Mouse (Mus musculus): ENCODE measurements around the gene Tbca. TPM values are rescaled to one million over a fixed set of nuclear protein-coding genes. Genes with fewer than 3 reads are reported as not detected.

Tbca gene
- polyA plus RNA-seq, 1 experiment, result 204 TPM

GRCm38 (mm10) chr13:94869541-94869940 is 80.8 kb downstream of the Tbca start:
- no peak overlapping the region for H3K27ac ChIP-seq (ENCODE audit: insufficient read depth, low read depth, low read length)
- no peak overlapping the region for H3K4me3 ChIP-seq (ENCODE audit: insufficient read depth, low read length)
- TF ChIP-seq CTCF (IDR thresholded peaks at IDR 0.05; ENCODE audit: low read depth, low read length), result no peak
- no peak for TF ChIP-seq POLR2A (IDR thresholded peaks at IDR 0.05; ENCODE audit: borderline replicate concordance, low read depth, low read length)
- H3K4me1 ChIP-seq (ENCODE audit: control insufficient read depth, insufficient read depth, low read length), result peaks cover 3% of the 10 kb centered on the region; the same call in 1 of the 2 replicates

GRCm38 (mm10) chr13:94870071-94870460 is 81.4 kb downstream of the Tbca start:
- H3K4me1 ChIP-seq (ENCODE audit: control insufficient read depth, insufficient read depth, low read length), result peaks cover 3% of the 10 kb centered on the region; the same call in 1 of the 2 replicates
- no peak overlapping the region for H3K4me3 ChIP-seq (ENCODE audit: insufficient read depth, low read length)
- no peak overlapping the region for H3K27ac ChIP-seq (ENCODE audit: insufficient read depth, low read depth, low read length)
- TF ChIP-seq CTCF (IDR thresholded peaks at IDR 0.05; ENCODE audit: low read depth, low read length) (no peak), POLR2A (IDR thresholded peaks at IDR 0.05; ENCODE audit: borderline replicate concordance, low read depth, low read length) (no peak)

GRCm38 (mm10) chr13:94870461-94871186 is 81.9 kb downstream of the Tbca start:
- H3K4me1 ChIP-seq (ENCODE audit: control insufficient read depth, insufficient read depth, low read length), result peaks cover 3% of the 10 kb centered on the region; the same call in 1 of the 2 replicates
- H3K27ac ChIP-seq (ENCODE audit: insufficient read depth, low read depth, low read length), result no peak overlapping the region
- no peak overlapping the region for H3K4me3 ChIP-seq (ENCODE audit: insufficient read depth, low read length)
- no peak for TF ChIP-seq CTCF (IDR thresholded peaks at IDR 0.05; ENCODE audit: low read depth, low read length)
- TF ChIP-seq POLR2A (IDR thresholded peaks at IDR 0.05; ENCODE audit: borderline replicate concordance, low read depth, low read length), result no peak

- H3K4me3 ChIP-seq (ENCODE audit: insufficient read depth, low read length), result no peak overlapping the region
- H3K27ac ChIP-seq (ENCODE audit: insufficient read depth, low read depth, low read length), result no peak overlapping the region
- TF ChIP-seq POLR2A (IDR thresholded peaks at IDR 0.05; ENCODE audit: borderline replicate concordance, low read depth, low read length) (no peak), CTCF (IDR thresholded peaks at IDR 0.05; ENCODE audit: low read depth, low read length) (no peak)
- H3K4me1 ChIP-seq (ENCODE audit: control insufficient read depth, insufficient read depth, low read length), result peaks cover 3% of the 10 kb centered on the region; the same call in 1 of the 2 replicates
These were observed 83.2 kb downstream of the Tbca start for GRCm38 (mm10) chr13:94871806-94872320.

GRCm38 (mm10) chr13:94872439-94872838 is 83.7 kb downstream of the Tbca start:
- peaks cover 3% of the 10 kb centered on the region; the same call in 1 of the 2 replicates for H3K4me1 ChIP-seq (ENCODE audit: control insufficient read depth, insufficient read depth, low read length)
- no peak overlapping the region for H3K4me3 ChIP-seq (ENCODE audit: insufficient read depth, low read length)
- no peak for TF ChIP-seq POLR2A (IDR thresholded peaks at IDR 0.05; ENCODE audit: borderline replicate concordance, low read depth, low read length)
- TF ChIP-seq CTCF (IDR thresholded peaks at IDR 0.05; ENCODE audit: low read depth, low read length), result no peak
- H3K27ac ChIP-seq (ENCODE audit: insufficient read depth, low read depth, low read length), result no peak overlapping the region

- TF ChIP-seq CTCF (IDR thresholded peaks at IDR 0.05; ENCODE audit: low read depth, low read length) (no peak), POLR2A (IDR thresholded peaks at IDR 0.05; ENCODE audit: borderline replicate concordance, low read depth, low read length) (no peak)
- Histone ChIP-seq H3K4me1 (ENCODE audit: control insufficient read depth, insufficient read depth, low read length) (peaks cover 1% of the 10 kb centered on the region; the same call in 1 of the 2 replicates), H3K4me3 (ENCODE audit: insufficient read depth, low read length) (no peak overlapping the region), H3K27ac (ENCODE audit: insufficient read depth, low read depth, low read length) (no peak overlapping the region)
These were observed 84.7 kb downstream of the Tbca start for GRCm38 (mm10) chr13:94873111-94874038.

GRCm38 (mm10) chr13:94874039-94874425 is 85.3 kb downstream of the Tbca start:
- Histone ChIP-seq H3K4me3 (ENCODE audit: insufficient read depth, low read length) (no peak overlapping the region), H3K27ac (ENCODE audit: insufficient read depth, low read depth, low read length) (no peak overlapping the region), H3K4me1 (ENCODE audit: control insufficient read depth, insufficient read depth, low read length) (no peaks in the 10 kb centered on the region)
- TF ChIP-seq CTCF (IDR thresholded peaks at IDR 0.05; ENCODE audit: low read depth, low read length) (no peak), POLR2A (IDR thresholded peaks at IDR 0.05; ENCODE audit: borderline replicate concordance, low read depth, low read length) (no peak)

GRCm38 (mm10) chr13:94874656-94875395 is 86.1 kb downstream of the Tbca start:
- H3K4me1 ChIP-seq (ENCODE audit: control insufficient read depth, insufficient read depth, low read length), result no peaks in the 10 kb centered on the region

GRCm38 (mm10) chr13:94875396-94875880 is 86.7 kb downstream of the Tbca start, which contains the start of gene Otp:
Gene Otp (plus strand): TSS chr13:94875602.
- TF ChIP-seq CTCF (IDR thresholded peaks at IDR 0.05; ENCODE audit: low read depth, low read length) (no peak), POLR2A (IDR thresholded peaks at IDR 0.05; ENCODE audit: borderline replicate concordance, low read depth, low read length) (no peak)
- Histone ChIP-seq H3K4me3 (ENCODE audit: insufficient read depth, low read length) (no peak within 1 kb of the TSS), H3K27ac (ENCODE audit: insufficient read depth, low read depth, low read length) (no peak within 1 kb of the TSS), H3K4me1 (ENCODE audit: control insufficient read depth, insufficient read depth, low read length) (no peaks in the 10 kb centered on the region)

More at GRCm38 (mm10) chr13:94874656-94875395, 86.1 kb downstream of the Tbca start:
- Histone ChIP-seq H3K4me3 (ENCODE audit: insufficient read depth, low read length) (no peak overlapping the region), H3K27ac (ENCODE audit: insufficient read depth, low read depth, low read length) (no peak overlapping the region)
- TF ChIP-seq CTCF (IDR thresholded peaks at IDR 0.05; ENCODE audit: low read depth, low read length) (no peak), POLR2A (IDR thresholded peaks at IDR 0.05; ENCODE audit: borderline replicate concordance, low read depth, low read length) (no peak)

Measured in bone marrow macrophage, adult 2 months (primary cell).